Mouse (Mus musculus) central nervous system, embryonic 18 days (tissue): Measurements from ENCODE around the gene Fam104a. TPM values are rescaled to one million over a fixed set of nuclear protein-coding genes. Genes with fewer than 3 reads are reported as not detected.

Experiments
- polyA plus RNA-seq: library from polyadenylated mRNA; depleted of rRNA; stranded (reverse); fragments of >200 nt; gene quantifications from 2 replicates; pipeline ENCODE4 v1.2.3, GENCODE M21; 2012; rRNA removed

Fam104a gene
- 30.5 and 31.8 TPM in 2 replicates for polyA plus RNA-seq

GRCm38 (mm10) chr11:113683957-113684706, at the start of gene Fam104a, which contains the start of gene D11Wsu47e:
Gene Fam104a, minus strand, starts transcription at chr11:113684155.
Gene D11Wsu47e, plus strand, starts transcription at chr11:113684412.

GRCm38 (mm10) chr11:113709731-113710256, 25.8 kb upstream of the Fam104a start, which contains the start of gene Cpsf4l:
Gene Cpsf4l, minus strand, starts transcription at chr11:113710017.

GRCm38 (mm10) chr11:113649353-113650210, 34.4 kb downstream of the Fam104a start, which contains the start of gene Slc39a11:
Gene Slc39a11, minus strand, starts transcription at chr11:113650079.

GRCm38 (mm10) chr11:113648690-113649352, 35.1 kb downstream of the Fam104a start, which contains the start of gene Cog1:
Gene Cog1, plus strand, starts transcription at chr11:113649169.

GRCm38 (mm10) chr11:113618672-113619419, 65.1 kb downstream of the Fam104a start, which contains the start of gene Sstr2:
Gene Sstr2, plus strand, starts transcription at chr11:113619342.

Other genes starting within 250 kb of the Fam104a start
- 26.3 and 29.3 TPM in 2 replicates for gene Sstr2, start 64.8 kb downstream of the Fam104a start, polyA plus RNA-seq
- 48.7 and 49.8 TPM in 2 replicates for gene Cog1, start 35.0 kb downstream of the Fam104a start, polyA plus RNA-seq
- gene Slc39a11, start 34.1 kb downstream of the Fam104a start, polyA plus RNA-seq: 25.1 and 27.8 TPM in 2 replicates
- 29.5 and 30.5 TPM in 2 replicates for gene D11Wsu47e, start 257 bp upstream of the Fam104a start, polyA plus RNA-seq
- gene Cpsf4l, start 25.9 kb upstream of the Fam104a start, polyA plus RNA-seq: 0.07 and 0.08 TPM in 2 replicates
- 46.2 and 50.7 TPM in 2 replicates for gene Cdc42ep4, start 67.7 kb upstream of the Fam104a start, polyA plus RNA-seq